Mouse (Mus musculus) heart, embryonic 16.5 days (tissue): Measurements from ENCODE around the gene Fiz1. TPM values are rescaled to one million over a fixed set of nuclear protein-coding genes. Genes with fewer than 3 reads are reported as not detected.

Experiments used
- ATAC-seq: fragments of 200-750 bp; cut with Nextera tagmentation; replicated peaks from 2 replicates; pipeline ENCODE4 v1.8.0; 2017; ENCODE audit warnings: moderate number of reproducible peaks; ENCODE audit not compliant: insufficient read depth, low FRiP score; ENCODE audit errors: extremely low read depth
- H3K27ac ChIP-seq: fragments of 300-500 bp; sonication (generic); 2 replicates; pipeline ENCODE4 v1.5.1; 2014; ENCODE audit warnings: mild to moderate bottlenecking, low read length, control low read depth, moderate library complexity
- H3K27me3 ChIP-seq: fragments of 300-500 bp; sonication (generic); 2 replicates; pipeline ENCODE4 v1.6.1; 2014; ENCODE audit warnings: low read length, mixed read lengths; ENCODE audit not compliant: control insufficient read depth, insufficient read depth
- H3K36me3 ChIP-seq: fragments of 300-500 bp; sonication (generic); 2 replicates; pipeline ENCODE4 v1.6.1; 2014; ENCODE audit not compliant: control insufficient read depth, insufficient read depth
- H3K4me1 ChIP-seq: fragments of 300-500 bp; sonication (generic); 2 replicates; pipeline ENCODE4 v1.6.1; 2014; ENCODE audit warnings: low read length, mixed read lengths; ENCODE audit not compliant: control insufficient read depth, insufficient read depth
- H3K4me2 ChIP-seq: fragments of 300-500 bp; sonication (generic); 2 replicates; pipeline ENCODE4 v1.6.1; 2014; ENCODE audit warnings: low read depth, mild to moderate bottlenecking, control low read depth, low read length
- H3K4me3 ChIP-seq: fragments of 300-500 bp; sonication (generic); 2 replicates; pipeline ENCODE4 v1.5.1; 2014; ENCODE audit warnings: mild to moderate bottlenecking, control low read depth, low read length
- H3K9ac ChIP-seq: fragments of 300-500 bp; sonication (generic); 2 replicates; pipeline ENCODE4 v1.6.1; 2014; ENCODE audit warnings: low read length, control low read depth
- H3K9me3 ChIP-seq: fragments of 300-500 bp; sonication (generic); replicated peaks from 2 replicates; pipeline ENCODE4 v1.6.1; 2016; ENCODE audit warnings: low read length; ENCODE audit not compliant: control insufficient read depth
- WGBS: fragments of 180-500 bp; shearing (Covaris S2); extraction: QIAGEN DNeasy Blood & Tissue Kit; methylation state at CpG from one replicate; pipeline ENCODE4 v1.1.7; 2014; 5-methylcytosine and 5-hydroxymethylcytosine counted together
- polyA plus RNA-seq: library from polyadenylated mRNA; unstranded; fragments of >200 nt; fragmentation: Nextera tagmentation; extraction: Ambion mirVana; gene quantifications from 2 replicates; pipeline ENCODE4 v1.2.1, GENCODE M21; 2015

Gene Fiz1
- polyA plus RNA-seq, 1 experiment from 2014 or later: 26.2 TPM

GRCm38 (mm10) chr7:4972321-4973047 lies 42.0 kb downstream of the Fiz1 start:
- Histone ChIP-seq H3K4me1 (peaks cover 9% of the 10 kb centered on the region), H3K36me3 (no peaks in the 10 kb centered on the region), H3K4me3 (no peak overlapping the region), H3K9me3 (0 out of 2 replicates have a peak, but pooled peaks cover 2% of the 10 kb centered on the region), H3K9ac (no peak overlapping the region), H3K27ac (peak overlapping the region; percentile 61), H3K4me2 (no peak overlapping the region), H3K27me3 (no peaks in the 10 kb centered on the region)
- WGBS: 35% methylated on average over 18 of the region's 18 CpGs
- peak; percentile 85 for ATAC-seq

GRCm38 (mm10) chr7:4971710-4972109 lies 42.8 kb downstream of the Fiz1 start:
- ATAC-seq: no peak; the same call in 1 of the 2 replicates
- no peaks in the 10 kb centered on the region for H3K36me3 ChIP-seq
- H3K4me1 ChIP-seq: peaks cover 9% of the 10 kb centered on the region
- 20% methylated on average over 7 of the region's 7 CpGs for WGBS
- no peaks in the 10 kb centered on the region for H3K9me3 ChIP-seq
- H3K4me2 ChIP-seq: no peak overlapping the region
- 0 out of 2 replicates have a peak overlapping the region, but pooled peaks have one; percentile 18 for H3K9ac ChIP-seq
- no peak overlapping the region for H3K4me3 ChIP-seq
- no peaks in the 10 kb centered on the region for H3K27me3 ChIP-seq
- peak overlapping the region; percentile 61 for H3K27ac ChIP-seq

- H3K4me1 ChIP-seq: peaks cover 9% of the 10 kb centered on the region
- H3K27me3 ChIP-seq: no peaks in the 10 kb centered on the region
- H3K4me2 ChIP-seq: no peak within 1 kb of the TSS
- ATAC-seq: no peak
- H3K9ac ChIP-seq: 0 out of 2 replicates have a peak within 1 kb of the TSS, but pooled peaks have one; percentile 18
- H3K9me3 ChIP-seq: no peaks in the 10 kb centered on the region
- no peak within 1 kb of the TSS for H3K4me3 ChIP-seq
- H3K27ac ChIP-seq: peak within 1 kb of the TSS; percentile 61
- WGBS: 36% methylated on average over 6 of the region's 6 CpGs
- no peaks in the 10 kb centered on the region for H3K36me3 ChIP-seq
Measured at GRCm38 (mm10) chr7:4971068-4971467, 43.4 kb downstream of the Fiz1 start, which contains the start of gene Sbk3. Gene Sbk3 (minus strand): TSS chr7:4971168.

- no peaks in the 10 kb centered on the region for H3K27me3 ChIP-seq
- H3K4me1 ChIP-seq: no peaks in the 10 kb centered on the region
- no peaks in the 10 kb centered on the region for H3K9me3 ChIP-seq
- H3K4me2 ChIP-seq: no peak overlapping the region
- H3K27ac ChIP-seq: no peak overlapping the region
- no peaks in the 10 kb centered on the region for H3K36me3 ChIP-seq
- no peak overlapping the region for H3K9ac ChIP-seq
- ATAC-seq: no peak
- H3K4me3 ChIP-seq: no peak overlapping the region
- WGBS: 69% methylated on average over 5 of the region's 5 CpGs
Measured at GRCm38 (mm10) chr7:4964988-4965387, 49.5 kb downstream of the Fiz1 start.

- Histone ChIP-seq H3K9ac (0 out of 2 replicates have a peak within 1 kb of the TSS, but pooled peaks have one; percentile 21), H3K4me2 (peak within 1 kb of the TSS; percentile 47), H3K27ac (no peak within 1 kb of the TSS), H3K27me3 (no peaks in the 10 kb centered on the region), H3K4me1 (no peaks in the 10 kb centered on the region), H3K9me3 (no peaks in the 10 kb centered on the region), H3K36me3 (no peaks in the 10 kb centered on the region), H3K4me3 (no peak within 1 kb of the TSS)
- 4% methylated on average over 10 of the region's 10 CpGs for WGBS
- ATAC-seq: peak; percentile 91
Measured at GRCm38 (mm10) chr7:4964272-4964671, 50.2 kb downstream of the Fiz1 start, which contains the start of gene Sbk2. Gene Sbk2 (minus strand): TSS chr7:4964406.

GRCm38 (mm10) chr7:4963527-4963926 lies 51.0 kb downstream of the Fiz1 start:
- no peak overlapping the region for H3K4me2 ChIP-seq

GRCm38 (mm10) chr7:4957361-4957760 lies 57.1 kb downstream of the Fiz1 start:
- Histone ChIP-seq H3K4me1 (peaks cover 12% of the 10 kb centered on the region), H3K9me3 (no peaks in the 10 kb centered on the region), H3K27me3 (no peaks in the 10 kb centered on the region), H3K4me2 (no peak overlapping the region), H3K27ac (no peak overlapping the region), H3K36me3 (no peaks in the 10 kb centered on the region), H3K9ac (no peak overlapping the region), H3K4me3 (no peak overlapping the region)
- 65% methylated on average over 10 of the region's 10 CpGs for WGBS
- no peak for ATAC-seq

More at GRCm38 (mm10) chr7:4963527-4963926, 51.0 kb downstream of the Fiz1 start:
- 69% methylated on average over 5 of the region's 5 CpGs for WGBS
- no peaks in the 10 kb centered on the region for H3K36me3 ChIP-seq
- no peak overlapping the region for H3K27ac ChIP-seq
- H3K27me3 ChIP-seq: no peaks in the 10 kb centered on the region
- no peaks in the 10 kb centered on the region for H3K4me1 ChIP-seq
- no peaks in the 10 kb centered on the region for H3K9me3 ChIP-seq
- ATAC-seq: no peak
- H3K4me3 ChIP-seq: no peak overlapping the region
- no peak overlapping the region for H3K9ac ChIP-seq

Other genes with a start within 250 kb of the Fiz1 start
- gene Fam71e2, start 243.4 kb downstream of the Fiz1 start, polyA plus RNA-seq: not detected in 2 replicates
- gene Il11, start 231.8 kb downstream of the Fiz1 start, polyA plus RNA-seq: 0.11 and 0.20 TPM in 2 replicates
- gene Tmem190, start 231.8 kb downstream of the Fiz1 start, polyA plus RNA-seq: not detected in 2 replicates
- 5.8 and 6.7 TPM in 2 replicates for gene Tmem238, start 225.0 kb downstream of the Fiz1 start, polyA plus RNA-seq
- gene Rpl28, start 221.8 kb downstream of the Fiz1 start, polyA plus RNA-seq: 191 and 205 TPM in 2 replicates
- 338 and 342 TPM in 2 replicates for gene Ube2s, start 202.1 kb downstream of the Fiz1 start, polyA plus RNA-seq
- 0.05 and 0.07 TPM in 2 replicates for gene Shisa7, start 170.0 kb downstream of the Fiz1 start, polyA plus RNA-seq
- gene Isoc2b, start 144.4 kb downstream of the Fiz1 start, polyA plus RNA-seq: 5.6 and 6.3 TPM in 2 replicates
- gene Isoc2a, start 137.5 kb downstream of the Fiz1 start, polyA plus RNA-seq: 2.0 and 2.1 TPM in 2 replicates
- gene Gm36210, start 108.2 kb downstream of the Fiz1 start, polyA plus RNA-seq: 0.11 TPM in 1 of 2 replicates, not detected in the other
- 2.2 and 2.5 TPM in 2 replicates for gene Zfp628, start 99.5 kb downstream of the Fiz1 start, polyA plus RNA-seq
- gene Nat14, start 92.7 kb downstream of the Fiz1 start, polyA plus RNA-seq: 3.9 and 4.6 TPM in 2 replicates
- gene Ssc5d, start 88.9 kb downstream of the Fiz1 start, polyA plus RNA-seq: 2.6 and 2.7 TPM in 2 replicates
- gene Sbk2, start 50.3 kb downstream of the Fiz1 start, polyA plus RNA-seq: 5.9 and 10.4 TPM in 2 replicates
- gene Sbk3, start 43.5 kb downstream of the Fiz1 start, polyA plus RNA-seq: 0.72 and 0.84 TPM in 2 replicates
- gene Zfp579, start 18.5 kb downstream of the Fiz1 start, polyA plus RNA-seq: 25.8 and 31.3 TPM in 2 replicates
- 14.1 and 15.1 TPM in 2 replicates for gene Zfp524, start 282 bp downstream of the Fiz1 start, polyA plus RNA-seq
- gene Gm44973, start 799 bp upstream of the Fiz1 start, polyA plus RNA-seq: 0.95 TPM in 1 of 2 replicates, not detected in the other
- gene Zfp865, start 5.7 kb upstream of the Fiz1 start, polyA plus RNA-seq: 3.9 and 4.0 TPM in 2 replicates
- 1.5 and 2.3 TPM in 2 replicates for gene Ccdc106, start 5.9 kb upstream of the Fiz1 start, polyA plus RNA-seq
- gene 4632433K11Rik, start 19.4 kb upstream of the Fiz1 start, polyA plus RNA-seq: not detected in 2 replicates
- 6.3 and 6.8 TPM in 2 replicates for gene Zfp784, start 23.7 kb upstream of the Fiz1 start, polyA plus RNA-seq
- 14.9 and 15.2 TPM in 2 replicates for gene Zfp580, start 36.8 kb upstream of the Fiz1 start, polyA plus RNA-seq
- 72.8 and 75.3 TPM in 2 replicates for gene U2af2, start 47.4 kb upstream of the Fiz1 start, polyA plus RNA-seq
- gene Epn1, start 65.5 kb upstream of the Fiz1 start, polyA plus RNA-seq: 55.8 and 56.9 TPM in 2 replicates
- not detected in 2 replicates for gene Rfpl4, start 102.3 kb upstream of the Fiz1 start, polyA plus RNA-seq
- gene Rasl2-9, start 111.3 kb upstream of the Fiz1 start, polyA plus RNA-seq: 1.8 and 2.7 TPM in 2 replicates
- 0.01 TPM in 1 of 2 replicates, not detected in the other for gene Vmn1r55, start 135.0 kb upstream of the Fiz1 start, polyA plus RNA-seq
- gene Vmn1r56, start 182.1 kb upstream of the Fiz1 start, polyA plus RNA-seq: not detected in 2 replicates
- gene Vmn1r57, start 203.8 kb upstream of the Fiz1 start, polyA plus RNA-seq: not detected in 2 replicates